Mouse (Mus musculus): Measurements from ENCODE around the gene March7.

The March7 gene

DNA sequence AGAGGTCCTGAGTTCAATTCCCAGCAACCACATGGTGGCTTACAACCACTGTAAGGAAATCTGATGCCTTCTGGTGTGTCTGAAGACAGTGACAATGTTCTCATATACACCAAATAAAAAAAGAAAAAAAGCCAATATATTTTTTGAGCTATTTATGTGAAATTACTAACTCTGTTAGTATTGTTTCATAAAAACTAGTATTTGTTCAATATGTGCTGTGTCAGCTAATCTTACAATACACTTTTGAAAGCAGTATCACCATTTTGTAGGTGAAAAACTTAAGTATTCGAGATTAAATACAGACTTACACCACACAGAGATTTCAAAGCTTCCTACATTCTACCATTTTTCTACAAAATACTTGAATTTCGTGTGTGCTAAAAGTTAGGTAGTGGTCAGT lies 5.0 kb downstream of the March7 start:
- DNase-seq (ENCODE audit: low spot score in 2 of 2) = no peak

DNA sequence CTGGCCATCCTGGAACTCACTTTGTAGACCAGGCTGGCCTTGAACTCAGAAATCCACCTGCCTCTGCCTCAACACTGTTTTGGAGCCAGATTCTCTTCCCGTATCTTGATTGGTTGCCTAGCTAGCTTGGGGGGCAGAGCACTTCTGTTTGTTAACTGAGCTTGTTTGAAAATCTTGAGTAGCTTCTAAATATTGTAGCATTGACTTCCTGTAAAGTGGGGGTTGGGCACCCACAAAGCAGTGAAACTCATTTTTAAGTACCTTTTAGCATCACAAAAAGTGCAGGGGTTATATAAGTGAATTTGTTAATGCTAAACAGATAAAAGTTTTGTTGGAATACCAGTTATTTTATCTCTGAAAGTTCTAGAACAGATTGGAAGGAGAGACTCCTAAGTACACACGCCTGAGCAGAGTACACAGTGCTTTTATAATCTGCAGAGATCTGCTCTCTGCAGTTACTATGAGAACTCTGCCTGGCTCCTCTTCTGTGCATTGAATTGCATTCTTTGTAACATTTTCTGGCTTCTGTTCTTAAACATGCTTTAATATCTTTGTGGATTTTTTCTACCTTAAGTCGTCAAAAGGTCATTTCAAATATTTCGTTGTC lies 7.0 kb downstream of the March7 start:
- no peak for DNase-seq (ENCODE audit: low spot score in 2 of 2)

DNA sequence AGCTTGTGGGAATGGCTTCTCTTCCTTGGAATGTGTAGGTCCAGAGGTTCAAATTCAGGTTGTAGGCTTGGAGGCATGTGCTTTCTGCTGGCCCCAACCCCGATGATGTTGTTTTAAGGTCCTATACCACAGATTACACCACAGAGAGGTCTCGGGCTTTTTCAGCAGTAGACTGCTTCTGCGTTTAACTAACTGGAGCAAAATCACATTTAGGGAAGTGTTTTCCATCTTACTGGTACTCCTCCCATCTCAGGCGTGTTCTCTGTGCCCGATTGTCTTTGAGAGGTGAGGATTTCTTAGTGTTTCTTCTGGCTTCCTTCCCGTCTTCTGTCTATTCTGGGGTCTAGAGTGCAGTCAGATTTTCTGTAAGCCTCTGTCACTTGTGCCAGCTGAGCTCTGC lies 7.9 kb downstream of the March7 start:
- no peak for DNase-seq (ENCODE audit: low spot score in 2 of 2)

DNA sequence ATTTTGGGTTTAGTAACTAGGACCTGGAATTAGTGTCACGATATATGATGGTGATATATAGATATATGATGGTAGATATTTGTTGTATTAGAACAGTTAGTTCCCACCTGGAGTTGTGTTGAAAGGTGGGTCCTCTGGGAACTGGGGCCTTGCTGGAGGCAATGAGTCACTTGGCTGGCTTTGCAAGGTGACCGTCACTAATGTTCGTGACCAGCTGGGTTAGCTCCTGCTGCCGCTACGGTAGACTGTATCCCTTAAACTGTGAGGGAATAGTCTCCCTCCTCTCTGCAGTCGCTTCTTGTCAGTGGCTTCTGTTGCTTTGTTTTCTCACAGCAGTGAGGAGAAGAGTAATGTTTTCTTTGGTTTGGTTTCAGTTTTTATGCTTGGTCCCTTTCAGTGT lies 11.5 kb downstream of the March7 start:
- DNase-seq (ENCODE audit: low spot score in 2 of 2) = no peak

DNA sequence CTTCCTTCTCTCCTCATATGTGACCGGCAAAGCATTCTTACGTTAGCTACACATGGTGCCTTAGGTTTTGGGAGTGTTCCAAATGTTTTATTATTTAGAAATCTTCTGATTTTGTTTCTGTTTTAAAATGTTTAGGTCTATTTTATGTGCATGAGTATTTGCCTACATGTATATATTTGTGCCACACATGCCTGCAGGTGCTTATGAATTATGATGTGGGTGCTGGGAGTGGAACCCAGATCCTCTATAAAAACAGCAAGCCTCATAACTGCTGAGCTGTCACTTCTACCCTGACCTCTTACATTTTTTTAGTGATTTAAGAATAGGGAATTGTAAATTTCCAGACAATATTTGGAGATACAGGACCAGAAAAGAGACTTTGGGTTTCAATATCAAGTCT lies 12.3 kb downstream of the March7 start:
- DNase-seq (ENCODE audit: low spot score in 2 of 2) = no peak

DNA sequence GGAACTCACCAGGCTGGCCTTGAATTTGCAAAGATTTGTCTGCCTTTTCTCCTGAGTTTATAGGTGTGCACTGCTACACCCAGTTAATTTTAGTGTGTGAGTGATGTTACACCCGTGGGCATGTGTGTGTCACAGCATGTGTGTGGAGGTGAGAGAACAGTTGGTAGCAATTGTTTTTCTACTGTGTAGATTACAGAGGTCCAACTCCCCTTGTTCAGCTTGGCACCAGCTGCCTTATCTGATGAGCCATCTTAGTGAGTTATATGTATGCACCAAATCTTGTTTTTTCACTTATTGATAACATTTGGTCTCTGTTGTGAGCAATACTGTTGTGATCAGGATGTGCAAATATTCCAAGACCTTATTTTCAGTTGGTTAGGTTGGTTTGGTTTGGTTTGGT lies 13.8 kb downstream of the March7 start:
- no peak for DNase-seq (ENCODE audit: low spot score in 2 of 2)

DNA sequence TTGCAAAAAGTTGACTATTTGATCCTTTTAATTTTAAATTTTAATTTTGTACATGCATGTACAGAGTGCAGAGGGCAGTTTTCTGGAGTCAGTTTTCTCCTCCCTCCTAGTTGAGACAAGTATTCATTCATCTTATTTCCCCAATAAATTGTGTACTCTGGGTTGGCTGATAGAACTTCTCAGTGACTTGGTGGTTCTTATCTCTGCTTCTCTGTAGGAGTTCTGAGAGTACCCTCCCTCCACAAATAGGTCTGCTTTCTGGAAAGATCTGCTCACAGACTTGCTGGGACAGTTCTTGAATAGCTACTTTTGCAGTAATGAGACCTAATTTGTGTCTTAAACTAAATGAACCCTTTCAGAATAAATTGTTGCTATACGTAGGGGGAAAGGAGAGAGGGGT lies 18.8 kb downstream of the March7 start:
- no peak for DNase-seq (ENCODE audit: low spot score in 2 of 2)

DNA sequence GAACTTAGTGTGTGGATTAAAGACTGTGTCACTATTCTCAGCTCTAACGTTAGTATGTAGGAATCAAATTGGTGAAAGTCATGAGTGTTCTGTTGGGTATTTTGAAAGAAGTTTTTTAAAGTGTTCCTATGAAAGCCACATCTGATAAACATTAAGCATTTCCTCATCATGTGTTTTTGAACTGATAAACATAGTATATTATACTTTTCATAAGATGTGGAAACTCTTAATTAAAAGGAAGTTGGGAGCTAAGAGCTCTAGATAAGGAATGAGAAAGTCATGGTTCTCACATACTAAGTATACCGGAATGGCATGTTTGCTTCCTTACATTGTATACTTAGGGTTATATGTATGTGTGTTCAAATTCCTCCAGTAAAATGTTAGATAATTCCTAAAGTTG lies 20.7 kb downstream of the March7 start:
- no peak for DNase-seq (ENCODE audit: low spot score in 2 of 2)

DNA sequence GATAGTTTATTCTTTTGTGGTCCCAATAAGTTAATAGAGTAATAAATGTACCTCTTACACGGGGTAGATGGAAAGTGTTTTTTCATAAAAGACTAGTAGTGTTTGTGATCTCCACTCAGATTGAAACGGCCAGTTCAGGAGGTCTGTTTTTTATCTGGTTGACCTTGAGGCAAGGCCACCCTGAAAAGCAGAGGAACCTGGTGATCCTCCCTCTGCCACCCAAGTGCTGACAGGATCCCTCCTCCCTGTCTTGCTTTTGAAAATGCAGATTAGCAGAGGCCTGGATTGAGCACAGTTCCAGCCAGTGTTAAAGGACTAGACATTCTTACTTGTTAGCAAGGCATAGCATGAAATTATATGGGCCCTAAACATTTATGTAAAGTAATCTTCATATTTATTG lies 23.5 kb downstream of the March7 start:
- DNase-seq (ENCODE audit: low spot score in 2 of 2) = no peak

DNA sequence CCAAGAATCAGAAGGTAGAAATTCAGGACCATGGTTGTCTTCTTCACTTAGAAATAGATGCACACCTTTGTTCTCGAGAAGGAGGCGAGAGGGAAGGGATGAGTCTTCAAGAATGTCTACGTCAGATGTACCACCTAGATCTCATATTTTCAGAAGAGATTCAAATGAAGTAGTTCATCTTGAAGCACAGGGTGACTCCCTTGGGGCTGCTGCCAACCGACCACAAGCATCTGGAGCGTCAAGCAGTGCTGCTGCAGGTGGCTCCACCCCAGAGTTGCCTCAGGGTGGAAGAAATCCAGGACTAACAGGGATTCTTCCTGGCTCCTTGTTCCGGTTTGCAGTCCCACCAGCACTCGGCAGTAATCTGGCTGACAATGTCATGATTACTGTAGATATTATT lies 24.8 kb downstream of the March7 start:
- no peak for DNase-seq (ENCODE audit: low spot score in 2 of 2)

DNA sequence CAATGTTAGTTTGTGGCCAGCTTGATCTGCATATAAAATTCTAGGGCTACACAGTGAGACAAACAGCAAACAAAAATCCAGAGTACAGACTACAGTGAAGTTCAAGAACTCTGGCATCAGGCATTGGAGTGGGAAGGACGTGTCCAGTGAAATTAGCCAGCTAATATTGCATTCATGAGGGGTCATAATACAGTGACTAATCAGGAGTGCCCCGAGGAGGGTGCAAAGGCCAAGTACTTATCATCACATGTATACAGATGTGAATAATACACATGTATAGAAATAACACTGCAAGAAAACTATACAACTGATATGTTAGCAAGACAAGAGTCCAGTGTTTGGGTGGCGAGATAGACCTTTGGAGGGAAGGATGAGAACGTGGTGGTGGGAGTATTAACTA lies 43.1 kb downstream of the March7 start:
- no peak for DNase-seq (ENCODE audit: low spot score in 2 of 2)

DNA sequence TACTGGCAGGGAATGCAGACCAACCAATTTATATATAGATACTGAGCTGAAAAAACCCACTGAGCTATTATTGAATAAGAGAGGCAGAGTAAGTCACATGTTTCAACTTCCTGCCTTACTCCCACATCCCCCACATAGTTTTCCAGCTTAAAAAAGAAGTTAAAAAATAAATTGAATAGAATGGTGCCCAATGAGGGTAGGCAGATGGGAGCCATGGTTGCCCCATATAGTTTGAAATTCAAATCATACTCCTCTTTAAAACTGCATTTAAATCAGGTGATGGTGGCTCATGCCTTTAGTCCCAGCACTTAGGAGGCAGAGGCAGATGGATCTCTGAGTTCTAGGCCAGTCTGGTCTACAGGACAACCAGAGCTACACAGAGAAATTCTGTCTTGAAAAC lies 43.8 kb downstream of the March7 start:
- no peak for DNase-seq (ENCODE audit: low spot score in 2 of 2)

DNA sequence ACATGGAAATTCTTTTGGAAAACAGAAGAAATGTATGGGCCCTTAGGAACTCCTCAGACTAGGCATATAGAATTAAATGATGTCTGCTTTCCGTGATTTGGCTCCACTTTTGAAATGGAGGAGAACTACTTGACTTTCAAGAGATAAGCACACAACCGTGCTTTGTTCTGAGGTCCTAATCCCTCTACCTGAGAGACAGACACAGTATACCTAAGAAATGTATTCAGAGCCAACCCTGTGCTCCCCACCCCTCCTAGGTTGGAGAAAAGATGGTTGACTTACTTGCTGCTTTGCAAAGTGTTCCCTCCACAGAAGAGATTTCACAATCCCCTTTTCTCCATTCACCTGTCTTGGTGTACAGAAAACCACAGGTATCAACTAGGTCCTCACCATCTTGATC lies 47.1 kb downstream of the March7 start:
- no peak for DNase-seq (ENCODE audit: low spot score in 2 of 2)

DNA sequence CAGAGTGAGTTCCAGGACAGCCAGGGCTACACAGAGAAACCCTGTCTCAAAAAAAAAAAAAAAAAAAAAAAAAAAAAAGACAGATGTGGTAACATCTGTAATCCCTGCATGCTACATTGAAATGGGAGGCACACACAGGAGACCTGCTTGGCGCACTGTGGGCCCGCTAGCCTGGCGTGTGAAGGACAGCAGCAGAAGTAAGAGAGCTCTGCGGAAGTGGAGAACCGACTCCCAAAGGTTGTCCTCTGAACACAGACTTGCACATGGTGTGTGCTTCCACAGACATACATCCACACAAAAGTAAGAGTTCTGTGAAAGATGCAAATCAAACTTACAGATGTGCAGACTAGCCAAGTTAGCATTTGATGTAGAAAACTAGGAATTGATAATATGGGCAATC lies 49.5 kb downstream of the March7 start:
- no peak for DNase-seq (ENCODE audit: low spot score in 2 of 2)

DNA sequence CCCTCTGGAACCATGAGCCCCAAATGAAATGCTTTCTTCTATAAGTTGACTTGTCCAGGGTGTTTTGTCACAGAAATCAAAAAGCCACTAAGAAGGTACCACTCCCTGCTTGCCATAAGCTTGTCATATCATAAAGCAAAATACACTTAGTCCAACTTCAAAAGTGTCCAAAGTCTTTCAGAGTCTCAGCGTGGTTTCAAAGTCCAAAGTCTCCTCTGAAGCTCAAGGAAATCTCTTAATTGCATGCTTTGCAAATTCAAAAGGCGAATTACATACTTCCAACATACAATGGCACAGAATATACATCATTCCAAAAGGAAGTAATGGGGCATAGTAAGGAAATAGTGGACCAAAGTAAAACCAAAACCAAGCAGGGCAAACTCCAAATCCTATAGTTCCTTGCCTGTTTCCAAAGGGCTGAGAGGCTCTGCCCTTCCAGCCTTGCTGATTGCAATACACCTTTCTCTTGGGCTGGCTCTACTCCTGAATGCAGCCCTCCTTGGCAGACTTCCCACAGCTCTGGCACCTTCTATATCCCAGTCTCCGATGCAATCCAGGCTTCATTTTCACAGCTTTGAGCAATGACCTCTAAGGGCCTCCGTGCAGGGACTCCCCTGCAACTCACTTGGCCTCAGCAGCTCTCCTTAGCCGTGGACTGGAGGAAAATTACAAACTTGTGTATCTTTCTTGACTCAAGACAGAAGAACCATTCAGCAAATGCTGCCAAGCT lies 51.1 kb downstream of the March7 start:
- no peak for DNase-seq (ENCODE audit: low spot score in 2 of 2)

DNA sequence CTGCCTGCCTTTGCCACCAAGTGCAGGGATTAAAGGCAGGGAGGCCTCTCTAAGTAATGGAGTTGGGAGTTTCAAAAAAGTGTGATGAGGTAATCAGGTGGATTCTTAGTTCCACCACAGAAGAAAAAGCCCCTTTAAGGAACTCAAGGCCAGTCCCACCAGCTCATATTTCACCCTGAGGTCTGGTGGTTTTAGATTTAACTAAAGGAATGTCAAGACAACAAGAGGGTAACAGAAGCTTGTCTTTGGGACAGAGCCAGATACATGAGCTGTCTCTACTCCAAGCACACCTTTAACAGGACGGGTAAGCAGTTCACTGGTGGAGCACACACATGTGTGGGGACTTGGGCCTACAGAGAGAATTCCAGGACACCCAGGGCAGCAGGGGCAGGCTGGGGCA lies 57.9 kb downstream of the March7 start:
- DNase-seq (ENCODE audit: low spot score in 2 of 2) = no peak

DNA sequence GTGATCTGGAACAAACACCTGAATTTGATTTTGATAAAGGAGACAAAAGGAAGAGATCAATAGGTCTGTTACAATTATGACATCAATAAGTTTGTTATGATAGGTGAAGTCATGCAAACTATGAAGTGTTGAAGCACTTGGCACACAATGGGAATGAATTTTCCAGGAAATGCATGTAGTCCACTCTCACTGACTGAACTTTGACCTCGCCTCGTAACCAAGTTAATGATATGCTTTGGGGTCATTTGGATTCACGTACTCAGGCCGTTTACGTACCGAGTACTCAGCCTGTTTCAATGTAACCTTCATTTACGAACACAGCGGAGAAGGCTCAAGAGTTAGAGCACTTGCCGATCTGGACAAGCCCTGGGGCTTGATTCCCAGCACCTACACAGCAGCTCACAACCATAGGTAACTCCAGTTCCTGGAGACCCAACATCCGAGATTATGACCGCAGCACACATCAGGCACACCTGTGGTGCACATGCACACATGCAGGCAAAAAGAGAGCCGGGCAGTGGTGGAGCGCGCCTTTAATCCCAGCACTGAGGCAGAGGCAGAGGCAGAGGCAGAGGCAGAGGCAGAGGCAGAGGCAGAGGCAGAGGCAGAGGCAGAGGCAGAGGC lies 60.3 kb downstream of the March7 start:
- no peak for DNase-seq (ENCODE audit: low spot score in 2 of 2)

DNA sequence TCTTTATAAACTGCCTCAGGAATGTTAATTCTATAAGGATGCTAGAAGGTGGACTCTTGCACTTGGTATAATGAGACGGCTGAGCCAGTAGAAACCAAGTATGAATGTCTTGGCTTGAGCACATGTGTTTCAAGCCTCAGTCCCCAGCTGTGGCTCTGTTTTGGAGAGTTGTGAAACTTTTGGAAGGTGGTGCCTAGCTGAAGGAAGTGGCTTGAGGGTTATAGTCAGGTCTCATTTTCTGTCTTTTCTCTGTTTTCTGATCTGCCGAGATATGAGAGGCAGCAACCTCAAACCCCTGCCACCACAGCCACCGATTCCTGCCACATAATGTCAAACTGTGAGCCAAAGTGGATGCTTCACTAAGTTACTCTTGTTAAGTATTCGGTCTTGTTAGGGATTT lies 68.9 kb downstream of the March7 start:
- no peak for DNase-seq (ENCODE audit: low spot score in 2 of 2)

DNA sequence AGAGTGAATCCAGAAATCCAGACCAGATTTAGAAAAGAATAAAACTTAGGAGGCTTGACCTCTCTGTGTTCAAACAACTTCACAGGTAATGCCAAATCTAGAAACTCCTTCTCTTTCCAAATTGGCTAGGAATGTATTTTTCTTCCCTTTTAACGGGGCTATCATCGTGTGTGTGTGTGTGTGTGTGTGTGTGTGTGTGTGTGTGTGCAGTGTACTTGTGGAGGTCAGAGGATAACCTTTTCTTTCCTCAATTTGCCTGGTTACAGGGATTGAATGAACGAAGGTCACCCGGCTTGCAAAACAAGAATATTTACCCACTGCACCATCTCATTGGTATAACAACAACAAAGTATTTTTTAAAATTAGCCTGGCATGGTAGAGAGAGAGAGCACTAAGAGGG lies 72.9 kb downstream of the March7 start:
- no peak for DNase-seq (ENCODE audit: low spot score in 2 of 2)

DNA sequence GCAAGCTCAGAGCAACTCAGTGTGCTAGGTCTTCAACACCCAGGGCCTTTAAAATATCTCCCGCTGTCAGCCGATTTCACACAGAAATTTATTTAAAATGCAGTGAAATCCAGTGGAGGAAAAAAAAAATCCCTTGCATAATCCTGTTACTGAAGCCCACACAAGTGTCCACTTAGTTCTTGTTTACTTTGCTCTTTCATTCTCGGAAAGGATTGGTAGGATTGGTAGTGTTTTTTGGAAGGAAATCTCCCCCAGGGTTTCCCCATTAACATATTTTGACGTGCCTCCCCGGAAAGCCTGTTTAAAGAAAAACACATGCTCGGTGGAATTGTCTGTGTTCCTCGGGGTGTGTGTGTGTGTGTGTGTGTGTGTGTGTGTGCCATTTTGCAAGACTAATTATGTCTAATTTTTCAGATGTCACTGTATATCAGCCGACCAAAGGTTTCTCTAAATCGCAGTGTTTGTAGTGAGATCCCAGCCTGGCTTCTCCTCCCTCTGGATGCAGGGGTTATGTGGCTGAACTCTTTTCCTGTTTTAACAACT lies 73.6 kb downstream of the March7 start:
- no peak for DNase-seq (ENCODE audit: low spot score in 2 of 2)

DNA sequence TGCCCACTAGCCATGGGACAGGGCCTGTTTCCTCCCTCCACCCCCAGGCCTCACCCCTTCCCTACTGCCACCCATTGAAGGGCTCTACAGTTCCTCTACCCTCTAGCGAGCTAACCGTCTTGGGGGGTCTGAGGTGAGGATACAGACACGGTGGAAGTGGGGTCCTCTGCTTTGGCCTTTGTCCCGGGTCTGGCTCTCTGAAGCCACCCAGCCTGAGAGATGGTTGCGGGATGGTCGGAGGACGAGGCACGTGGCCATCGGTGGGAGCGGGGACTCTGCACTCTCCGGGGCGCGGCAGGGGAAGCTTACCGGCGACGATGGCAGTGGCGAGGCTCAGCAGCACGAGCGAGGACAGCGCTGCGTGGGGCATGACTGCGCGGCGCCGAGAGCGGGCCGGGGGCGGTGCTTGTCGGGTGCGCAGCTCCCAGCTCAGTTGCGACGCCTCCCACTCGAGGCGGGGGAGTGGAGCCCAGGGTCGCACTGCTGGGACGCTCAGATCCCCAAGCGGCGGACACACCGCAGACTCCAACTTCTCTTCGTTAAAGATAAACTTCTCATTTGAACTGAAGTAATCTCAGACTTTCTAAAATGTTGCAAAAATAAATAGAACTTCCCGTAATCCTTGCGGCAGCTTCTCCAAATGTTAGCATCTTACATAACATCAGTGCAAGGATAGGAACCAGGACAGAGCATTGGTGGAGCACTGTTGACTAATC lies 74.2 kb downstream of the March7 start:
- DNase-seq (ENCODE audit: low spot score in 2 of 2) = peak; percentile 18 to 28

DNA sequence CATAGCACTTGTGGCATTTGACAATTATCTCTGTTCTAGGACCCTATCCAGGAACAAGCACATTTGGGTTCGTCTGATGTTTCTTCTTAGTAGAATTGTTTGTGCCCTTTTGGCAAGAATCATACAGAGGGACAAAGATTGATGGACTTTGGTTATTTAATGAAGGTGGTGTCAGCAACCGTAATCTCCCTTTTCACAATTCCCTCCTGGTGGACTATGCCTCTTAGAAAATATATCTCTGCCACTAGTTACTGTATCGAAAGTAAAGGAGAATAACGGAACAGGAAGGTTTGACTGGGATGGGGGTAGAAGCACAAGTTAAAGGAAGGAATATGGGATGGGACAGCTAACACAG lies 74.8 kb downstream of the March7 start, which contains the start of gene Cd302:
TSS of gene Cd302 (minus strand) at position 22 of the 355 bp plus-strand sequence.
- no peak for DNase-seq (ENCODE audit: low spot score in 2 of 2)
